Mouse (Mus musculus): Measurements from ENCODE around the gene Zfp428. TPM values are rescaled to one million over a fixed set of nuclear protein-coding genes. Genes with fewer than 3 reads are reported as not detected.

The Zfp428 gene
- total and polyA plus RNA-seq, 3 experiments = 12.4 to 16.4 TPM; not detected in 1

GRCm38 (mm10) chr7:24551985-24552759 lies 45.4 kb downstream of the Zfp428 start:
- Histone ChIP-seq H3K9me3 (replicated peaks; ENCODE audit: insufficient read depth, low read length) (no peaks in the 10 kb centered on the region), H3K27me3 (ENCODE audit: control insufficient read depth in 1 of 2, insufficient read depth in 2 of 2, low read length in 2 of 2) (no peaks in the 10 kb centered on the region), H3K36me3 (ENCODE audit: control insufficient read depth in 1 of 2, insufficient read depth in 2 of 2, low read length in 2 of 2) (no peaks in the 10 kb centered on the region; a peak in 1 of 4 replicates), H3K4me3 (ENCODE audit: control insufficient read depth in 1 of 2, insufficient read depth in 1 of 2, low read depth in 2 of 2, low read length in 2 of 2) (no peak overlapping the region), H3K4me1 (ENCODE audit: control insufficient read depth in 1 of 2, insufficient read depth in 2 of 2, low read length in 2 of 2) (peaks cover 0 to 4% of the 10 kb centered on the region in 2 experiments; a peak in 1 of 4 replicates), H3K9ac (ENCODE audit: control insufficient read depth, low read depth, low read length, poor library complexity, severe bottlenecking) (no peak overlapping the region), H3K79me2 (ENCODE audit: control insufficient read depth, insufficient read depth, low read length, poor library complexity) (peaks cover 7% of the 10 kb centered on the region), H3K27ac (ENCODE audit: control insufficient read depth, low read depth, low read length) (no peak overlapping the region)
- TF ChIP-seq SMC3 (IDR thresholded peaks at IDR 0.05; ENCODE audit: low read depth, low read length) = no peak
- TF ChIP-seq GABPA (IDR thresholded peaks at IDR 0.05; ENCODE audit: low read depth, low read length) = no peak
- TF ChIP-seq ELF1 (IDR thresholded peaks at IDR 0.05; ENCODE audit: low read depth, low read length) = no peak
- TF ChIP-seq EP300 (IDR thresholded peaks at IDR 0.05; ENCODE audit: low read depth in 1 of 2, low read length in 2 of 2) = no peak
- no peak for TF ChIP-seq E2F4 (IDR thresholded peaks at IDR 0.05; ENCODE audit: borderline replicate concordance, low read depth, low read length)
- TF ChIP-seq KAT2A (conservative IDR thresholded peaks at IDR 0.05; ENCODE audit: low read depth, low read length) = no peak
- TF ChIP-seq UBTF (IDR thresholded peaks at IDR 0.05; ENCODE audit: borderline replicate concordance, insufficient read depth, low read depth, low read length) = no peak
- DNase-seq (ENCODE audit: low read depth, low spot score) = no peak

GRCm38 (mm10) chr7:24555786-24556185 lies 49.0 kb downstream of the Zfp428 start:
- Histone ChIP-seq H3K79me2 (ENCODE audit: control insufficient read depth, insufficient read depth, low read length, poor library complexity) (no peaks in the 10 kb centered on the region), H3K27me3 (ENCODE audit: control insufficient read depth in 1 of 2, insufficient read depth in 2 of 2, low read length in 2 of 2) (no peaks in the 10 kb centered on the region), H3K4me1 (ENCODE audit: control insufficient read depth in 1 of 2, insufficient read depth in 2 of 2, low read length in 2 of 2) (no peaks in the 10 kb centered on the region), H3K9me3 (replicated peaks; ENCODE audit: insufficient read depth, low read length) (no peaks in the 10 kb centered on the region), H3K9ac (ENCODE audit: control insufficient read depth, low read depth, low read length, poor library complexity, severe bottlenecking) (no peak overlapping the region), H3K36me3 (ENCODE audit: control insufficient read depth in 1 of 2, insufficient read depth in 2 of 2, low read length in 2 of 2) (no peaks in the 10 kb centered on the region), H3K4me3 (ENCODE audit: control insufficient read depth in 1 of 2, insufficient read depth in 1 of 2, low read depth in 2 of 2, low read length in 2 of 2) (no peak overlapping the region), H3K27ac (ENCODE audit: control insufficient read depth, low read depth, low read length) (no peak overlapping the region)
- TF ChIP-seq NRF1 (IDR thresholded peaks at IDR 0.05; ENCODE audit: insufficient read depth, low read depth, low read length, poor library complexity, severe bottlenecking) (no peak), TAL1 (IDR thresholded peaks at IDR 0.05; ENCODE audit: low read length) (no peak), HCFC1 (IDR thresholded peaks at IDR 0.05; ENCODE audit: low read depth, low read length) (no peak), MYB (IDR thresholded peaks at IDR 0.05; ENCODE audit: low read depth, low read length) (no peak), GABPA (IDR thresholded peaks at IDR 0.05; ENCODE audit: low read depth, low read length) (no peak), POLR2AphosphoS2 (IDR thresholded peaks at IDR 0.05; ENCODE audit: low read length) (no peak), TBP (IDR thresholded peaks at IDR 0.05; ENCODE audit: low read depth, low read length) (no peak), JUND (IDR thresholded peaks at IDR 0.05; ENCODE audit: low read depth, low read length) (no peak), ZC3H11A (IDR thresholded peaks at IDR 0.05; ENCODE audit: low read depth, low read length) (no peak), MAZ (IDR thresholded peaks at IDR 0.05; ENCODE audit: low read depth, low read length) (no peak), CHD2 (IDR thresholded peaks at IDR 0.05; ENCODE audit: low read length) (no peak), ZNF384 (IDR thresholded peaks at IDR 0.05; ENCODE audit: low read depth, low read length) (no peak), POLR2AphosphoS5 (IDR thresholded peaks at IDR 0.05; ENCODE audit: borderline replicate concordance, low read depth, low read length) (no peak), CTCF (IDR thresholded peaks at IDR 0.05 in 2 of 3, conservative IDR thresholded peaks at IDR 0.05 in 1 of 3; ENCODE audit: control insufficient read depth in 1 of 3, insufficient read depth in 1 of 3, low read depth in 2 of 3, low read length in 3 of 3, poor library complexity in 1 of 3, severe bottlenecking in 1 of 3) (no peak)
- DNase-seq (ENCODE audit: low read depth, low spot score) = no peak
